Mouse (Mus musculus) neural tube, postnatal 0 days (tissue): Measurements from ENCODE around the gene Dnajc9. TPM values are rescaled to one million over a fixed set of nuclear protein-coding genes. Genes with fewer than 3 reads are reported as not detected.

Source experiments
- polyA plus RNA-seq: library from polyadenylated mRNA; unstranded; fragments of >200 nt; fragmentation: Nextera tagmentation; extraction: Ambion mirVana; gene quantifications from 2 replicates; pipeline ENCODE4 v1.2.1, GENCODE M21; 2015

The Dnajc9 gene
- polyA plus RNA-seq: 89.9 and 96.9 TPM in 2 replicates

GRCm38 (mm10) chr14:20388441-20389129 lies at the start of gene Dnajc9:
Gene Dnajc9 (minus strand): TSS chr14:20388910.

GRCm38 (mm10) chr14:20393205-20393913 lies 4.6 kb upstream of the Dnajc9 start, which contains the start of gene Mrps16:
Gene Mrps16 (minus strand): TSS chr14:20393634.

GRCm38 (mm10) chr14:20347991-20348541 lies 40.6 kb downstream of the Dnajc9 start, which contains the start of the genes Ecd and Fam149b:
Gene Ecd (minus strand): TSS chr14:20348121.
Gene Fam149b (plus strand): TSS chr14:20348162.

Other genes starting within 250 kb of the Dnajc9 start
- 1.3 and 1.9 TPM in 2 replicates for gene Kcnk5, start 207.1 kb downstream of the Dnajc9 start, polyA plus RNA-seq
- gene Kcnk16, start 119.7 kb downstream of the Dnajc9 start, polyA plus RNA-seq: not detected in 2 replicates
- gene Nudt13, start 94.2 kb downstream of the Dnajc9 start, polyA plus RNA-seq: 11.2 and 13.5 TPM in 2 replicates
- gene Ecd, start 40.8 kb downstream of the Dnajc9 start, polyA plus RNA-seq: 33.9 and 37.1 TPM in 2 replicates
- 26.9 and 29.1 TPM in 2 replicates for gene Fam149b, start 40.7 kb downstream of the Dnajc9 start, polyA plus RNA-seq
- gene Mrps16, start 4.7 kb upstream of the Dnajc9 start, polyA plus RNA-seq: 81.4 and 87.8 TPM in 2 replicates
- 1.8 and 2.2 TPM in 2 replicates for gene Cfap70, start 63.3 kb upstream of the Dnajc9 start, polyA plus RNA-seq
- 22.8 and 24.9 TPM in 2 replicates for gene Anxa7, start 91.2 kb upstream of the Dnajc9 start, polyA plus RNA-seq
- gene Mss51, start 108.0 kb upstream of the Dnajc9 start, polyA plus RNA-seq: 0.15 and 0.33 TPM in 2 replicates
- 100 and 111 TPM in 2 replicates for gene Ppp3cb, start 157.7 kb upstream of the Dnajc9 start, polyA plus RNA-seq